Mouse (Mus musculus) kidney, adult 18-20 months (tissue): ENCODE measurements around the gene Tet3.

ENCODE experiments used
- DNase-seq: peaks from one replicate; pipeline ENCODE4 v3.0.0; 2021

The Tet3 gene

DNA sequence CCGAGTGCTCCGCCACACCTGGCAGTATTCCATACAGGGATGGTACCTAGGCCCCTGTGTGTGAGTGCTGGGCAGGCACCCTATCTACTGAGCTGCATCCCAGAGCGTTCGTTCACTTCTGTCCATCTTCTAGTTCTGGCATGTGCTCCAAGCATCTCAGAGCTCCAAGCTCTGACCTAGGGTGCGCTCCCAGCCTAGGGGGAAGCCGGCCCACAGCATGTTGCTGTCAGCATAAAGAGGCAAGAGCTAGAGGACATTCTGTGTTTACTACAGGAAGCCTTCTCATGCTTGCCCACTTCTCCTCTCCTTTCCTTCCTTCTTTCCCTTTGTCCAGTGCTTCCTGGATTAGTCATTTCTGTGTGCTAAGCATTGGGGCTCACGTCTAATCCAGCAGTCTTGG lies 16.5 kb upstream of the Tet3 start:
- DNase-seq = no peak

- DNase-seq = peak; percentile 76
Observed at GRCm38 (mm10) chr6:83473240-83473639, 14.4 kb upstream of the Tet3 start.

DNA sequence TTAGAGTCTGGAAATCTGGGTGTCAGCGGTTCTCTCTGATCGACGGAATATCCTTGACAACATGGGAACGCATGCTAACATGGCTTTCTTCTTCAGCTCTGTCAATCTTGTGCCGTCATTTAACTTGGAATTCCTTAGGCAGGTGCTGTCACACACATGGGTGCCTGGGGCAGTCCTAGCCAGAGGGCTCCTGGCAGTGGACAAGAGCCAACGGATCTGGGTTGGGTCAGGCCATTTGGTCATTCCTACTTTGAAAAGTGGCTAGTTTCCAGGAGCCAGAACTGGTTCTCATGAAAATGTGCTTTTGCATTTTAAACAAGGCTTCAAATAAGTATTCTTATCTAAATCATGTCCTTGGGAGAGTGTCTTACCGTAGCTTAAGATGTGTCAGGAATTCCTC lies 12.9 kb upstream of the Tet3 start:
- no peak for DNase-seq

- DNase-seq = no peak
Observed at GRCm38 (mm10) chr6:83464011-83464410, 5.1 kb upstream of the Tet3 start.

- DNase-seq = peak; percentile 74
Observed at GRCm38 (mm10) chr6:83456984-83457810, 1.7 kb downstream of the Tet3 start.

GRCm38 (mm10) chr6:83456131-83456983 lies 2.5 kb downstream of the Tet3 start:
- peak; percentile 84 for DNase-seq

DNA sequence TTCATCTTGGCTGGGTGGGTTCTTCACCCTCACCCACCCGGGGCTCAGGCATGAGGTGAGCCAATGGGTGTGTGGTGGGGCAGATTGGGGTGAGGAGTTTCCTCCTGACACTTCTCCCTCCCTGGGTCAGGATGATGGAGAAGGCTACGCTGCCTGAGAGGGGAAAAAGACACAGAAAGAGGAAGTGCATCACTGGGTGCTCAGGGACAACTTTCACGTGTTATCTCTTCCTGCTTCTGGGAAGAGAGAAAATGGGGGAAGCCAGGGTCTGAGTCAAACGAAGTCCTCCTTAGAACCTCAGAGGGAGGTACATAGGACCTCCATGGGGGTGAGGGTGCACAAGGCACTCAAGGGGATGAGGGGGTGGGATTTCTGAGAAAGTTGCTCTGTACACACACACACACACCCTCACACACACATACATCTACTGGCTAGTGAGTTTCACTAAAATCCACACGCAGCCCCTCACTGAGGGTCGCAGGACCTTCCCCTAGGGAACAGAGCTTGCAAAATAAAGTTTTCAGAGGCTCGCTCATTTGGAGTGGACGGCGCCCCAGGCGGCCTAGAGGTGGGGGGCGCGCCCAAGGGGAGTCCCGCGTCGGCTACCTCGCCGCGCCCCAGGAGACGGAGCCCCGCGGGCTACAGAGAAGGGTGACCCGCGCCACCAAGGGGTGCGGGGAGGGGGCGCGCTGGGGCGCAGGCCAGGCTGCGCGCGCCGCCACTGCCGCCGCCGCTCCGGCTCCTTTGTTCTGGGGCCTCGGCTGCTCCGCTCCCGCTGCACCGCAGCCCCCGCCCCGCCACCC lies 3.4 kb downstream of the Tet3 start:
- no peak for DNase-seq

DNA sequence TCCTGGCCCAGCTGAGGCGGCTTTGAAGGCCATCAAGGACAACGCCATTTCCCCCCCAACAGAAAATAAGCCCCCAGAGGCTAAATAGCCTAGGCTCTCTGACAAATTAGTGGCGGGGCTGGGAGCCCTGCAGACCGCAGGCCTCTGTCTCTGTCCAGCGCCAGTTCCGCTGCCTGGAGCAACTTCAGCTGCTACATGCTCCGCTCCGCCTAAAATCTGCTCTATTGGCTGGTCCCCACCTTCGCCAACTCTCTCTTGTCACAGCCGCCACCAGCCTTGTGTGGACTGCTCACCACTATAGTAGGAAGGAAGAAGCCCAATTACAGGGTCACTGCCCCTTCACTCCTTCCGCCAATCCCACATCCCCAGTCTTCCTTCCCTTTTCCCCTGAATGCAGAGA lies 5.2 kb downstream of the Tet3 start:
- no peak for DNase-seq

GRCm38 (mm10) chr6:83450451-83451303 lies 8.2 kb downstream of the Tet3 start:
- DNase-seq = no peak

- DNase-seq = no peak
Observed at GRCm38 (mm10) chr6:83449440-83449839, 9.4 kb downstream of the Tet3 start.

DNA sequence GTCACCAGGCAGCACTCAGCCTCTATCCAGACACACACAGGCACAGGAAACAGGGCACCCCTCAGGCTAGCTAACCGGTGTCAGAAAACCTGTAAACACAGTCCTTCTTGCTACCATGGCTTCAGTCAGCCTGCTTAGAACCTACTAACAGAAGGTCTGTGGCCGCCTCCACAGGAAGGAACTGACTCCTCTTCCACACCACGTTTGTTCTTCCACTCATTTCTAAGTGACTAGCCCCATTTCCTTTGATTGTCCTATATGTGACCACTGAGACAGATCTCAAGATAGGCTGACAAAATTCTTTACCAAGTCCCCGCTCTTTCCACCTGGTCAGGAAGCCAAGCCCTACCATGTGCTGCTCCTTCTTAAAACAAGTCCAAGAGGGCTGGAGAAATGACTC lies 10.0 kb downstream of the Tet3 start:
- DNase-seq = no peak

GRCm38 (mm10) chr6:83447031-83447430 lies 11.9 kb downstream of the Tet3 start:
- DNase-seq = no peak

DNA sequence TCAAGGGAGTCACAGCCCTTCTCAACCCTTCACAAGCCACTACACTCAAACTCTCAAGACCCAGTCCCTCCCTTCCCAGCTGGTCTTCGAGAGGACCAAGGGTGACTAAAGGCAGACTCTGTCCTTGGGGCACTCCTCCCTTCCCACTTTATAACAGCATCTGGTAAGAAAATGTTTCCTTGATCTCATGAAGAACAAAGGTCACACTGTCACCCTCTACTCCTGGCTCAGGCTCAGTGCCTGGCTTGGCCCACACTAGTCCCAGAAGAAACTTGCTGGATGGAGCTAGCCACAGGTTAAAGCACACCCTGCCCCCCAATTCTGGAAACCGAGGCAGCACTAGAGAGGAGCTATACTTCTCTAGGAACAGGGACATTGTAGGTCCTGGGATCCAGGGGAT lies 13.1 kb downstream of the Tet3 start:
- DNase-seq = peak; percentile 45

DNA sequence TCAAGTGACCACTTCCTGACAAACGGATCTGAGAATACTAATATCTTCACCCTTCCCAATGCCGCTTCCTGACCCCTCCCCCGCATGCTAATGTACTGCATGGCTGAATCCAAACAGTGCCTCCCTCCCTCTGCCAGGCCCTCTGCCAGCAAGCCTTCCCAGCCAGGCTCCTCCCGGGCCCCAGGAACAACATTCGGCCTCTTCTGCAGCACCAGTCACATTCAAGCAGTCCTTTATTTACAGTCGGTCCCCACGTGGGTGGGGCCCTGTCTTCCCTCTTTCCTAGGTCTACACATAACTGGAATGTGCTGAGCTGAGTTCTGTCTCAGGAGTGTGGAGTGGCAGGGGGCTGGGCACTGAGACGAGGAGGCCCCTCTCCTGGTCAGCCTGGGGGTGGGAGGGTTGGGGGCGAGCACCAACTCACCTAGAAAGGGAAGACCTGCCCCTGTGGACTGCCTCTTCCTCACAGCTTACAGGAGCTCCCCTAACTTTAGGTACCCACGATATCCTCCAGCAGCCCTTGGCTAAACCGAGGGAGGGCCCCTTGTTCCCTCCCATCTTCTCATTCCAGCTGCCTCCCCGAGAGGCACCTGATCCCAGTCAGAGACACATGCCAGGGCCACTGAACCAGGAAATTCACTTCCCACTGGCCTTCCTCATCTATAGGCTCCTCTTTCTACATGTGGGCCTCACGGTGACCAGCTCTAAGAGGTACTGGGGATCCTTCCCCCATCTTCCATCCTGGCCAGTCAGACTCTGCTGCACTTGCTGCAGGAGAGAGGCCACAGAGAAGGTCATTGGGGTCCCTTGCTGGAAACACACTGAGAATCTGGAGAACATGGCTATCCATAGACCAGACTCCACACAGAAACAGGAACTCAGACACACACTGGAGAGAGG lies 15.2 kb downstream of the Tet3 start:
- peak; percentile 91 for DNase-seq

DNA sequence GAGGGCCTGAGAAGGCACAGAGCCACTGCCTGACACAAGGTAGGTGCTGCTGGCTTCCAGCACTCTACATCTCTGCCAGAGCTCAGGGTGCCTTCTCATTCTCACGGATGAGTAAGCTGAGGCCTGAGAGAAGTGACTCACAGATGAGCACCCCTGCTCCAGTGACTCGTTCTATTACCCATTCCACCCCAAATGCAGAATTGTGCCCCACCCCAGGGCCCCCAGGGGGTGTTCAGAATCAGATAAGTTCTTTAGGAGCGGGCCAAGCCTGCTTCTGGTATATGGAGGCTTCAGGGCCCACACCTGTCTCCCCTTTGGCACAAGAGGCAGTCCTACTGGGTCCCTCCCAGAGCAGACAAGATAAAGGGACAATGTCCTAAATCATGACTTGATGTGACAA lies 16.2 kb downstream of the Tet3 start:
- no peak for DNase-seq

DNA sequence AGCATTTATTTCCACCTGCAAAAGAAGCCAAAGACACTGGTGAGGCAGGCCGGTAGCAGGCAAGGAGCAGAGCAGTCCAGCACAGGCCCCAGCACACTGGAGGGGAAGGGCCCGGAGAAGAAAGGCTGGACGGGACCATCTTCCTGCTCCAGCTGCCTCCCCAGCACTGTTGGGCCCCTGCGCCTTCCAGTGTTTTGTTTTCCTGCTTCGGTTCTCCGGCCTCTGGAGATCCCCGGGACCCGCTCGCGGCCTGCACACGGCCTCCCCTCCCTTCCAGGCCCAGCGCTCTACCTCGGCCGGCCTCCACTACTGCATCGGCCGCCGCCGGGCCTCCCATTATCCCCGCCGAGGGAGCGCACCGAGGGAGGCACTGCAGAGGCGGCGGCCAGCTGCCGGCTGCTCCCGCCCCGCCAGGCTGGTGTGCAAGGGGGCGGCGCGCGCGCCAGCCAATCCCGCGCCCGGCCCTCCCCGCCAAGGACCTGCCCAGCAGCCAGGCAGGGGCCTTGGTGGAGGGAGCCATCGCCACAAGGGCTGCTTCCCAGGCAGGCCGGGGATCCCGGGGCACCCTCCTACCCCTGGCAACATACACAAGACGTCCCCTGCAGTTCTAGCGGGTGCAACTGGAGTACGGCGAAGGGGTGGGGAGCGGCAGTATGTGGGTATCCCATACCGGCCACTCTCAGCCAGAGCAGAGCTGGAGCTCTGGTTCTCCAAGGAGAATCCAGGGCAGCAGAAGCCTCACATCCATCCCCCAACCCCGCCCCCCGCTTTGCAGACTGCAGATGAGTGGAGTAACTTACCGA lies 17.4 kb downstream of the Tet3 start:
- DNase-seq = peak; percentile 91

GRCm38 (mm10) chr6:83440510-83441258 lies 18.2 kb downstream of the Tet3 start:
- DNase-seq = peak; percentile 71

GRCm38 (mm10) chr6:83440197-83440509 lies 18.7 kb downstream of the Tet3 start:
- no peak for DNase-seq

DNA sequence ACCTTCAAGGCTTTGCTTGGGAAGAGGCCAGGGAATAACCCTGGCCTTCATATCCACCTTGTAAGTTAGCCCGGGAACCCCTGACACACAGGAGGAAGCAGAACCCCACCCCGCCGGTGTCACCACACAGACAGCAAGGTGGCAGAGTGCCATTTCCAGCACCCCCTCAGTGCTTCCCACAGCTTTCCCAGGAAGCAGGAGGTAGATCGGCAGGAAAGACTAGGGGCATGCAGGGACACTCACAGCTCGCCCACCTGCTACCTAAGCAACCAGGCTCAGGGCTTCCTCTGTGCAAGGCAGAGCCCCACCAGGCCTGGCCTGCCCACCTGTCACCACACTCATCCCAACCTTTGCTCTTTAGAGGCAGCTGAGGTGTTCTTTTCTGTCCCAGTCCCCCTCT lies 19.1 kb downstream of the Tet3 start:
- DNase-seq = no peak
